Mouse (Mus musculus) ES-Bruce4 (cell line): ENCODE measurements around the gene Susd3. TPM values are rescaled to one million over a fixed set of nuclear protein-coding genes. Genes with fewer than 3 reads are reported as not detected.

Experiments used
- H3K27ac ChIP-seq: 2 replicates; pipeline ENCODE4 v1.5.1; 2012; ENCODE audit warnings: low read length, inconsistent platforms; ENCODE audit not compliant: insufficient read depth
- H3K27me3 ChIP-seq: 2 replicates; pipeline ENCODE4 v1.6.1; 2012; ENCODE audit warnings: mild to moderate bottlenecking, low read length, inconsistent platforms; ENCODE audit not compliant: control insufficient read depth, poor library complexity, insufficient read depth, severe bottlenecking
- H3K36me3 ChIP-seq: 2 replicates; pipeline ENCODE4 v1.6.1; 2012; ENCODE audit warnings: inconsistent platforms, mild to moderate bottlenecking, low read length, moderate library complexity; ENCODE audit not compliant: control insufficient read depth, poor library complexity, insufficient read depth, severe bottlenecking
- H3K4me1 ChIP-seq: one replicate; pipeline ENCODE4 v1.8.1; 2011; ENCODE audit warnings: low read length; ENCODE audit not compliant: control insufficient read depth, insufficient read depth
- H3K4me3 ChIP-seq: 2 replicates; pipeline ENCODE4 v1.5.1; 2011; ENCODE audit warnings: low read depth, mild to moderate bottlenecking, low read length
- H3K9ac ChIP-seq: 2 replicates; pipeline ENCODE4 v1.6.1; 2012; ENCODE audit warnings: low read depth, mild to moderate bottlenecking, inconsistent platforms; ENCODE audit not compliant: poor library complexity, severe bottlenecking
- H3K9me3 ChIP-seq: replicated peaks from 2 replicates; pipeline ENCODE4 v1.6.1; 2012; ENCODE audit warnings: mild to moderate bottlenecking, low read length, inconsistent platforms; ENCODE audit not compliant: control insufficient read depth, poor library complexity, insufficient read depth, severe bottlenecking
- CTCF ChIP-seq: IDR thresholded peaks from one replicate; pipeline ENCODE4 v1.8.1; 2011; ENCODE audit warnings: low read depth, low read length
- EP300 ChIP-seq: IDR thresholded peaks from 2 replicates; pipeline ENCODE4 v1.6.1; 2011; ENCODE audit warnings: low read depth, low read length; ENCODE audit not compliant: insufficient read depth
- POLR2A ChIP-seq: IDR thresholded peaks from one replicate; pipeline ENCODE4 v1.8.1; 2011; ENCODE audit warnings: low read length; ENCODE audit not compliant: insufficient read depth
- polyA plus RNA-seq: library from polyadenylated mRNA; stranded (reverse); fragments of >200 nt; gene quantifications from 2 replicates; pipeline ENCODE4 v1.2.4, GENCODE M21; 2011; ENCODE audit warnings: low read depth; ENCODE audit not compliant: missing spikeins, insufficient read depth, insufficient read length

The Susd3 gene
- polyA plus RNA-seq, 1 experiment: not detected

- H3K27me3 ChIP-seq: no peaks in the 10 kb centered on the region
These were observed 417 bp upstream of the Susd3 start for GRCm38 (mm10) chr13:49248923-49249322.

DNA sequence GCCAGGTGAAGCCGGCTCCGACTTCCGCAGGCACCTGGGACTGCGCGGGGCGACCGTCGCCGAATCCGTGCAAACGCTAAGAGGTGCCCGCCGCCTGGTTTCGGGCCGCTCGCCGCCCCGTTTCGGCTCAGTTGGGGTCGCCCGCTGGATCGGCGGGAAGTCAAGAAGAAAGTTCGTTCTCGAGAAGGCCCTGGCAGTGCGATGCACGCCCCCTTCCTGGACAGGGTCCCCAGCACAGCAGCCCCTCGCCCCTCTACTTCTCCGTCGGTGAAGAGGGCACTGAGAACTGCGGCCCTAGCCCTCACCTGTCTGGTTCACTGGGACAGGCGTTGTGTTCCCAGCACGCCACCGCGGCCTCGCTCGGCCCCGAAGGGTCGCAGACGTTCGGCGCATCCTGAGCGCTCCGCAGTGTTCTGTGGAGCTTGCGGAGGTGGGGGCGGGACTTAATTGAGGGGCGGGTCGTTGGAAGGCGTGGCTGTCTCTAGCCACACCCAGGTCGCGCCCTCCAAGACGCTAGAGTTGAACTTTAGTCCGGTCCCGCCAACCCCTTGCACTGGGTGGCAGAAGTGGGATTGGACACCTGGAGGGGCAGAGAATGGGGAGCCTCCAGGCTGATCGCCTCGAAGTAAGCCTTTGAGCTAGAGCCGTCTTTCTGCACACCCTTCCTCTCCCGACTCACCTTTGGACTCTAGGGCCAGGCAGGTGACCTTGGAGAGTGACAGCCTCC lies 603 bp downstream of the Susd3 start:
- H3K36me3 ChIP-seq: no peaks in the 10 kb centered on the region
- peaks cover 2% of the 10 kb centered on the region for H3K4me1 ChIP-seq
- H3K27me3 ChIP-seq: no peaks in the 10 kb centered on the region
- H3K4me3 ChIP-seq: peak overlapping the region; percentile 57
- 0 out of 2 replicates have a peak overlapping the region, but pooled peaks have one; percentile 12 for H3K9ac ChIP-seq
- H3K27ac ChIP-seq: no peak overlapping the region
- no peak for TF ChIP-seq POLR2A
- no peak for TF ChIP-seq EP300
- no peak for TF ChIP-seq CTCF
- no peaks in the 10 kb centered on the region for H3K9me3 ChIP-seq

More at GRCm38 (mm10) chr13:49248923-49249322, 417 bp upstream of the Susd3 start:
- H3K4me3 ChIP-seq: no peak overlapping the region
- H3K4me1 ChIP-seq: peaks cover 2% of the 10 kb centered on the region
- no peak for TF ChIP-seq POLR2A
- no peak for TF ChIP-seq EP300
- TF ChIP-seq CTCF: no peak
- no peaks in the 10 kb centered on the region for H3K9me3 ChIP-seq
- no peaks in the 10 kb centered on the region for H3K36me3 ChIP-seq
- H3K27ac ChIP-seq: no peak overlapping the region
- no peak overlapping the region for H3K9ac ChIP-seq

DNA sequence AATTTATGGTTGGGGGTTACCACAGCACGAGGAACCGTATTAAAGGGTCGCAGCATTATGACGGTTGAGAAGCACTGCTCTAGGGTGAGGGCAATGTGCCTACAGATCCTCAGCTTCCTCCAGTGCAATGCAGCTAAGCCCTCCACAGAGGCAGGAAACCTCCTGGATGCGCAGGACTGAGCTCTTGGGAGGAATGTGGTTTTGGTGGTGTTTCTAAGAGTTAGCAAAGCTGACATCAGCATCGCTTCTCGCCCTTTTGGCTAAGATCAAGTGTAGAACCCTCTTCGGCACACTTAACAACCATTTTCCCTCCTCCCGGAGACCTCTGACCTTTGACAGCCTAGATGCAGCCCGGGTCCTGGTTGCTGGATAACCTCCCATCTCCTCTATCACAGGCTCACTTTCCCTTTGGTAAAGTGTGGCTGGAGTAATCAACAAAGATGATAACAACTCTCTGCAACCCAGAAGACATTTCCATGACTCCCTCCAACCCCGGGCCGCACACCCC lies 1.2 kb downstream of the Susd3 start:
- Histone ChIP-seq H3K36me3 (no peaks in the 10 kb centered on the region), H3K27ac (no peak overlapping the region), H3K4me1 (peaks cover 2% of the 10 kb centered on the region), H3K9me3 (no peaks in the 10 kb centered on the region), H3K9ac (0 out of 2 replicates have a peak overlapping the region, but pooled peaks have one; percentile 12), H3K27me3 (no peaks in the 10 kb centered on the region), H3K4me3 (peak overlapping the region; percentile 57)
- TF ChIP-seq CTCF (no peak), EP300 (no peak), POLR2A (no peak)

DNA sequence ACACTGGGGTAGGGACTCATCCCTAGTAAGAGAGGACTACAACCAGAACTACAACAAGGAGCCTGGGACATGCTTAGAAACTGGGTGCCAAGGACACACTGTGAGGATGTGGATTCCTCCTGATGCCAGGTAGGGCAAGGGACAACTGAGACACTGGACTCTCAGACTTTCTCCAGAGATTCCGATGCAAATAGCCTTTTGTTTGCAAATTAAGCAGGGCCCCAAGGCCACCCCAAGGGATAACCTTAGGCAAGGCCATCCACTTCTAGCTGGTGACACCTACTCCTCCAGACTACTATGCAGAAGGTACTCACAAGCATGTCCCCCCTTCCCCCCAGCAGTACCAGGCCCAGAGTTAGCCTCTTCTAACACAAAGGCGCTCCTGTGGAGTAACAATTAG lies 1.9 kb downstream of the Susd3 start:
- H3K4me1 ChIP-seq: peaks cover 2% of the 10 kb centered on the region
- no peaks in the 10 kb centered on the region for H3K27me3 ChIP-seq
- H3K36me3 ChIP-seq: no peaks in the 10 kb centered on the region
- TF ChIP-seq POLR2A (no peak), EP300 (no peak), CTCF (no peak)
- no peak overlapping the region for H3K4me3 ChIP-seq
- H3K9me3 ChIP-seq: no peaks in the 10 kb centered on the region
- H3K27ac ChIP-seq: no peak overlapping the region
- H3K9ac ChIP-seq: no peak overlapping the region

DNA sequence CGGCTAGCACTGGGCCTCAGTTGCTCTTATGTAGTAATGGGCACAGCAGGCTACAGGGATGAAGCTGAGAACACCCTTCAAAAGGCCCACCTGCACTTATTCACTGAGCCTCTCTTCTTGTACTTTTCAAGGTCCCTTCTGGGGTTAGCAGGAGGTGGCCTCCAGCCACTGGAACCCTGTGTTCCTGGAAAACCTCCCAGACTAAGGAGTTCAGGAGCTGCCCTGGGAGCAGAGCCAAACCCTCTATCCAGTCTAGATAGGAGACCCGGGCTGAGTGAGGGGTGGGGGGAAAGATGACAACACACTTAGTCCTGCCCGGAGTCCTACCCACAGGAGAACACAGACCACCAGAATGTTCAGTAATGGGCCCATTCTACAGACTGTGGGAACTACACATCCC lies 2.5 kb downstream of the Susd3 start:
- H3K9me3 ChIP-seq: no peaks in the 10 kb centered on the region
- H3K27ac ChIP-seq: no peak overlapping the region
- H3K4me1 ChIP-seq: peaks cover 2% of the 10 kb centered on the region
- H3K27me3 ChIP-seq: no peaks in the 10 kb centered on the region
- no peak overlapping the region for H3K9ac ChIP-seq
- no peaks in the 10 kb centered on the region for H3K36me3 ChIP-seq
- TF ChIP-seq POLR2A (no peak), EP300 (no peak), CTCF (no peak)
- H3K4me3 ChIP-seq: no peak overlapping the region

- H3K36me3 ChIP-seq: no peaks in the 10 kb centered on the region
- no peak overlapping the region for H3K27ac ChIP-seq
- peaks cover 2% of the 10 kb centered on the region for H3K4me1 ChIP-seq
- no peaks in the 10 kb centered on the region for H3K9me3 ChIP-seq
- no peaks in the 10 kb centered on the region for H3K27me3 ChIP-seq
- TF ChIP-seq EP300 (no peak), CTCF (no peak), POLR2A (no peak)
- no peak overlapping the region for H3K9ac ChIP-seq
- H3K4me3 ChIP-seq: no peak overlapping the region
These were observed 3.3 kb downstream of the Susd3 start for GRCm38 (mm10) chr13:49245251-49245650.
